ENCODE assay signal across 9 mouse cellular contexts in the genomic region with DNA sequence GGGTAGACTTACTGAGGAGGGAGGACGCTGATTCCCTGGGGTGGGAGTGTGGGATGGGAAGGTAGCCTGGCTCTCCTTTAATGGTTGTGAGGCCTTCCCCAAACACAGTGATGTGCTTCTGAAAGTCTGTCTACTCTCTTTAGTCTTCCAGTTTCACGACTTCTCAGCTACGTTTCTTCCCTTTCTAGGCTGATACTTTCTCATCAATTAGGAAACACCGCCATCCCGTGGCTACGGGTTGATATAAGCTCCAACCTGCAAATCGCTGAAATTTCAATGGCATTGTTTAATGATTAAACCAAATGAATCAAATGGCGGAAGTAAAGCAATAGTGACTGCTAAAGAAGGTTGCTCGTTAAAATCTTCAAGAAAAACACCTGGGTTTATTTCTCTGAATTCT. TPM values are rescaled to one million over a fixed set of nuclear protein-coding genes. Genes with fewer than 3 reads are reported as not detected.
DNase-seq lines count a peak whose midpoint lies in the region; ATAC-seq lines count a peak whose summit lies in the region.
"Had no signal": no experiment of that assay in that cellular context is flagged by ENCODE, and none has a peak within 500 bp of the region (broad histone marks: within the 10 kb centered on the region; RNA-seq: fewer than 3 reads in every experiment).

No protein-coding gene starts in this region.

- peaks cover 14% of the 10 kb centered on the region for H3K4me1 ChIP-seq in forebrain, embryonic 14.5 days (ENCODE audit: control insufficient read depth, insufficient read depth, low read length)
- H3K4me1 ChIP-seq in forebrain, embryonic 12.5 days, result peaks cover 16% of the 10 kb centered on the region
- peaks cover 12% of the 10 kb centered on the region for H3K4me1 ChIP-seq in liver, embryonic 11.5 days (replicated peaks; ENCODE audit: control insufficient read depth, insufficient read depth, low read length)

- ATAC-seq in forebrain, embryonic 14.5 days, result no peak
- no peak for ATAC-seq in forebrain, embryonic 12.5 days (ENCODE audit: low FRiP score)
- ATAC-seq in liver, embryonic 11.5 days (replicated peaks; ENCODE audit: low FRiP score), result no peak

- WGBS in forebrain, embryonic 14.5 days, result 7% methylated on average over 9 of the region's 9 CpGs
- WGBS in forebrain, embryonic 12.5 days, result 12% methylated on average over 9 of the region's 9 CpGs
- WGBS in liver, embryonic 11.5 days, result 12% methylated on average over 9 of the region's 9 CpGs

- H3K27me3 ChIP-seq in forebrain, embryonic 14.5 days (replicated peaks; ENCODE audit: control insufficient read depth, insufficient read depth, low read length), result peaks cover 39% of the 10 kb centered on the region
- H3K27me3 ChIP-seq in forebrain, embryonic 12.5 days, result peaks cover 59% of the 10 kb centered on the region
- H3K27me3 ChIP-seq in liver, embryonic 11.5 days (replicated peaks; ENCODE audit: control insufficient read depth, insufficient read depth, low read length), result peaks cover 38% of the 10 kb centered on the region

- no peak overlapping the region for H3K9ac ChIP-seq in forebrain, embryonic 14.5 days (ENCODE audit: low read length)
- H3K9ac ChIP-seq in forebrain, embryonic 12.5 days, result no peak overlapping the region
- H3K9ac ChIP-seq in liver, embryonic 11.5 days (ENCODE audit: low read depth, low read length), result no peak overlapping the region

- peaks cover 18% of the 10 kb centered on the region for H3K36me3 ChIP-seq in forebrain, embryonic 14.5 days (ENCODE audit: control insufficient read depth, insufficient read depth, low read length)
- H3K36me3 ChIP-seq in forebrain, embryonic 12.5 days (replicated peaks), result peaks cover 12% of the 10 kb centered on the region; the same call in 1 of the 2 replicates
- H3K36me3 ChIP-seq in liver, embryonic 11.5 days (ENCODE audit: control insufficient read depth, insufficient read depth, low read length), result no peaks in the 10 kb centered on the region

- DNase-seq in forebrain, embryonic 14.5 days (ENCODE audit: low spot score), result peak; percentile 85
- peak; percentile 64 to 66 for DNase-seq in urinary bladder, adult 18-20 months (ENCODE audit: low spot score in 2 of 2)
- DNase-seq in urinary bladder, adult 2 months (ENCODE audit: low spot score), result no peak
- peak; percentile 80 for DNase-seq in embryo, embryonic 10.5 days (ENCODE audit: low spot score)
- DNase-seq in kidney, adult 11 months, result peak; percentile 82
- no peak for DNase-seq in liver, embryonic 11.5 days (ENCODE audit: low spot score)
- peak; percentile 53 for DNase-seq in retina, postnatal 7 days (ENCODE audit: low read depth, low spot score)

- no peak overlapping the region for H3K27ac ChIP-seq in forebrain, embryonic 14.5 days (ENCODE audit: low read depth, low read length)
- H3K27ac ChIP-seq in forebrain, embryonic 12.5 days, result no peak overlapping the region
- no peak overlapping the region for H3K27ac ChIP-seq in liver, embryonic 11.5 days (ENCODE audit: low read depth, low read length)

- no peak overlapping the region for H3K4me3 ChIP-seq in forebrain, embryonic 14.5 days (ENCODE audit: low read depth, low read length)
- H3K4me3 ChIP-seq in forebrain, embryonic 12.5 days (replicated peaks), result no peak overlapping the region
- no peak overlapping the region for H3K4me3 ChIP-seq in liver, embryonic 11.5 days (ENCODE audit: low read depth, low read length)

- H3K9me3 ChIP-seq in forebrain, embryonic 14.5 days (replicated peaks; ENCODE audit: control insufficient read depth, low read length), result no peaks in the 10 kb centered on the region
- no peaks in the 10 kb centered on the region for H3K9me3 ChIP-seq in forebrain, embryonic 12.5 days
- H3K9me3 ChIP-seq in liver, embryonic 11.5 days (ENCODE audit: control insufficient read depth, low read length), result no peaks in the 10 kb centered on the region

- H3K4me2 ChIP-seq in forebrain, embryonic 14.5 days (ENCODE audit: low read length), result no peak overlapping the region
- H3K4me2 ChIP-seq in forebrain, embryonic 12.5 days, result no peak overlapping the region
- H3K4me2 ChIP-seq in liver, embryonic 11.5 days, result 0 out of 2 replicates have a peak overlapping the region, but pooled peaks have one; percentile 5

RNA-seq across cellular contexts. Expression of a gene that starts 0.3 kb away (rescaled TPM):
- polyA plus RNA-seq in forebrain, embryonic 14.5 days (2014; fragmentation: Nextera tagmentation; extraction: Ambion mirVana), result 0.98 and 1.1 TPM in 2 replicates
- polyA plus RNA-seq in forebrain, embryonic 12.5 days (2016; fragmentation: Nextera tagmentation; extraction: Ambion mirVana), result 1.5 and 2.5 TPM in 2 replicates
- polyA plus RNA-seq in urinary bladder, adult 2 months (2012; rRNA removed), result 3.0 and 4.8 TPM in 2 replicates
- polyA plus RNA-seq in liver, embryonic 11.5 days (2014; fragmentation: Nextera tagmentation; extraction: Ambion mirVana), result 0.75 and 0.81 TPM in 2 replicates
- polyA plus RNA-seq: G1E had no signal

RNA-seq across cellular contexts. Expression of a gene that starts 8.0 kb away (rescaled TPM):
- 9.2 and 12.9 TPM in 2 replicates for polyA plus RNA-seq in forebrain, embryonic 14.5 days (2014; fragmentation: Nextera tagmentation; extraction: Ambion mirVana)
- polyA plus RNA-seq in forebrain, embryonic 12.5 days (2016; fragmentation: Nextera tagmentation; extraction: Ambion mirVana), result 14.3 and 14.4 TPM in 2 replicates
- polyA plus RNA-seq in urinary bladder, adult 2 months (2012; rRNA removed), result 7.0 and 8.5 TPM in 2 replicates
- 9.1 and 10.1 TPM in 2 replicates for polyA plus RNA-seq in liver, embryonic 11.5 days (2014; fragmentation: Nextera tagmentation; extraction: Ambion mirVana)

RNA-seq across cellular contexts. Expression of a gene that starts 16.7 kb away (rescaled TPM):
- 4.5 and 6.3 TPM in 2 replicates for polyA plus RNA-seq in forebrain, embryonic 14.5 days (2014; fragmentation: Nextera tagmentation; extraction: Ambion mirVana)
- 5.7 and 5.9 TPM in 2 replicates for polyA plus RNA-seq in forebrain, embryonic 12.5 days (2016; fragmentation: Nextera tagmentation; extraction: Ambion mirVana)
- 4.0 and 4.1 TPM in 2 replicates for polyA plus RNA-seq in urinary bladder, adult 2 months (2012; rRNA removed)
- polyA plus RNA-seq in liver, embryonic 11.5 days (2014; fragmentation: Nextera tagmentation; extraction: Ambion mirVana), result 6.8 and 7.3 TPM in 2 replicates
- polyA plus RNA-seq: G1E had no signal

RNA-seq across cellular contexts. Expression of a gene that starts 24.8 kb away (rescaled TPM):
- 202 and 245 TPM in 2 replicates for polyA plus RNA-seq in forebrain, embryonic 14.5 days (2014; fragmentation: Nextera tagmentation; extraction: Ambion mirVana)
- 203 and 215 TPM in 2 replicates for polyA plus RNA-seq in forebrain, embryonic 12.5 days (2016; fragmentation: Nextera tagmentation; extraction: Ambion mirVana)
- polyA plus RNA-seq in urinary bladder, adult 2 months (2012; rRNA removed), result 55.2 and 69.0 TPM in 2 replicates
- polyA plus RNA-seq in liver, embryonic 11.5 days (2014; fragmentation: Nextera tagmentation; extraction: Ambion mirVana), result 138 and 140 TPM in 2 replicates

RNA-seq across cellular contexts. Expression of a gene that starts 26.7 kb away (rescaled TPM):
- polyA plus RNA-seq in forebrain, embryonic 14.5 days (2014; fragmentation: Nextera tagmentation; extraction: Ambion mirVana), result 11.1 and 11.9 TPM in 2 replicates
- polyA plus RNA-seq in forebrain, embryonic 12.5 days (2016; fragmentation: Nextera tagmentation; extraction: Ambion mirVana), result 9.4 and 11.2 TPM in 2 replicates
- 7.4 and 8.7 TPM in 2 replicates for polyA plus RNA-seq in urinary bladder, adult 2 months (2012; rRNA removed)
- 7.6 and 9.6 TPM in 2 replicates for polyA plus RNA-seq in liver, embryonic 11.5 days (2014; fragmentation: Nextera tagmentation; extraction: Ambion mirVana)

Comparison
In these comparisons a context has a peak if more than half of its experiments do, and no peak if none do; other contexts are left out.
1. DNase-seq: peak in forebrain, embryonic 14.5 days (single experiment), urinary bladder, adult 18-20 months (2 of 2), embryo, embryonic 10.5 days (single experiment), kidney, adult 11 months (single experiment) and retina, postnatal 7 days (single experiment); none in urinary bladder, adult 2 months (single experiment) and liver, embryonic 11.5 days (single experiment).